Mouse (Mus musculus): ENCODE data around the gene Dcun1d1. TPM values are rescaled to one million over a fixed set of nuclear protein-coding genes. Genes with fewer than 3 reads are reported as not detected.

Gene Dcun1d1
- polyA plus RNA-seq, 1 experiment from 2014 or later = 86.0 TPM

DNA sequence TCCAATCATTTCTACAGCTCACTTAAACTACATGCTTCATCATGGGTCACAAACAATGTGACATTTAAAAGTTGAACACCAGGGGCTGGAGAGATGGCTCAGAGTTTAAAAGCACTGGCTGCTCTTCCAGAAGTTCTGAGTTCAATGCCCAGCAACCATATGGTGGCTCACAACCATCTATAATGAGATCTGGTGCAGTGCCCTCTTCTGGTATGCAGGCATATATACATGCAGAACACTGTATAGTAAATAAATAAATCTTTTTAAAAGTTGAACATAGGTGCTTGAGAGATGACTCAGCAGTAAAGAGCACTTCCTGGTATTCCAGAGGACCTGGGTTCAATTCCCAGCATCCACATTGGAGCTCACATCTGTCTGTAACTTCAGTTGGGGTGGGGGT lies 54.0 kb downstream of the Dcun1d1 start:
- Histone ChIP-seq H3K4me2 (ENCODE audit: low read length) (no peak overlapping the region), H3K27ac (replicated peaks in 1 of 2; ENCODE audit: control insufficient read depth in 1 of 2, insufficient read depth in 1 of 2, low read depth in 2 of 2, low read length in 2 of 2) (no peak overlapping the region), H3K4me3 (ENCODE audit: control insufficient read depth in 1 of 2, insufficient read depth in 1 of 2, low read depth in 1 of 2, low read length in 2 of 2) (no peak overlapping the region), H3K9ac (ENCODE audit: low read length) (no peak overlapping the region), H3K27me3 (ENCODE audit: control insufficient read depth, insufficient read depth, low read length) (no peaks in the 10 kb centered on the region), H3K9me3 (ENCODE audit: control insufficient read depth, low read length) (no peaks in the 10 kb centered on the region), H3K36me3 (ENCODE audit: control insufficient read depth, insufficient read depth, low read length) (no peaks in the 10 kb centered on the region), H3K4me1 (ENCODE audit: control insufficient read depth in 2 of 2, insufficient read depth in 2 of 2, low read length in 2 of 2) (0 out of 4 replicates have a peak, but pooled peaks cover 0 to 2% of the 10 kb centered on the region in 2 experiments)
- no peak for ATAC-seq (ENCODE audit: insufficient number of reproducible peaks, insufficient read depth, low FRiP score, low read depth)

DNA sequence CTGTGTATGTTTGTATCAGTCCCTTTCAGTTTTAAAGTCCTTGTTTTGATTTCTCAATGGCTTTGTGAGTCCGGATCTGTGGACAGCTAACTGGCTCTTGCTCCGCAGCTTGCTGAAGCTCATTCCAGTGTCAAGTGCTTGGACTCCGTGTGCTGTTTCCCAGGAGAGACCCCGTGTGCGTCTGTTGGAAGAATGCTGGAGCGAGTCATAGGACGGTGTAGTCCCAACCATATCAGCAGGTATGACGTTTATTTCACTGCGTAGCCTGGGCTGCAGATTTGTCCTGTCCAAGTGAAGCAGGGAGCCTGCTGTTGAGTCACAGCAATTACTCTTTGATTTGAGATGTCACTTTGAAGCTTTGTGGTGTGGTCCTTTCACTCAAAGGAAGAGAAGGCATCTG lies 87.9 kb downstream of the Dcun1d1 start:
- Histone ChIP-seq H3K9ac (ENCODE audit: low read length) (peak overlapping the region; percentile 30; the same call in 1 of the 2 replicates), H3K4me3 (ENCODE audit: control insufficient read depth in 1 of 2, insufficient read depth in 1 of 2, low read depth in 1 of 2, low read length in 2 of 2) (no peak overlapping the region), H3K4me1 (ENCODE audit: control insufficient read depth in 2 of 2, insufficient read depth in 2 of 2, low read length in 2 of 2) (peaks cover 0 to 5% of the 10 kb centered on the region in 2 experiments; a peak in 2 of 4 replicates), H3K9me3 (ENCODE audit: control insufficient read depth, low read length) (no peaks in the 10 kb centered on the region), H3K4me2 (ENCODE audit: low read length) (peak overlapping the region; percentile 21; the same call in 1 of the 2 replicates), H3K36me3 (ENCODE audit: control insufficient read depth, insufficient read depth, low read length) (peaks cover 24% of the 10 kb centered on the region; the same call in 1 of the 2 replicates), H3K27ac (replicated peaks in 1 of 2; ENCODE audit: control insufficient read depth in 1 of 2, insufficient read depth in 1 of 2, low read depth in 2 of 2, low read length in 2 of 2) (peak overlapping the region in 1 of 2 experiments; percentile 39; a peak in 1 of 4 replicates), H3K27me3 (ENCODE audit: control insufficient read depth, insufficient read depth, low read length) (no peaks in the 10 kb centered on the region)
- WGBS = 47% methylated on average over 9 of the region's 9 CpGs
- ATAC-seq (ENCODE audit: insufficient number of reproducible peaks, insufficient read depth, low FRiP score, low read depth) = no peak

Other genes with a start within 250 kb of the Dcun1d1 start
- gene Atp11b, start 183.3 kb downstream of the Dcun1d1 start, polyA plus RNA-seq (2014; fragmentation: Nextera tagmentation; extraction: Ambion mirVana) = 25.6 and 26.3 TPM in 2 replicates
- 58.9 and 63.8 TPM in 2 replicates for gene Mccc1, start 63.2 kb upstream of the Dcun1d1 start, polyA plus RNA-seq (2014; fragmentation: Nextera tagmentation; extraction: Ambion mirVana)
- gene Ccdc144b, start 116.1 kb upstream of the Dcun1d1 start, polyA plus RNA-seq (2014; fragmentation: Nextera tagmentation; extraction: Ambion mirVana) = 0.09 and 0.26 TPM in 2 replicates
- gene Acad9, start 128.5 kb upstream of the Dcun1d1 start, polyA plus RNA-seq (2014; fragmentation: Nextera tagmentation; extraction: Ambion mirVana) = 83.1 and 88.3 TPM in 2 replicates
- 4.7 and 4.8 TPM in 2 replicates for gene D3Ertd254e, start 213.6 kb upstream of the Dcun1d1 start, polyA plus RNA-seq (2014; fragmentation: Nextera tagmentation; extraction: Ambion mirVana)

Measured in heart, embryonic 14.5 days (tissue).